Mouse (Mus musculus): ENCODE measurements around the gene Abhd16b.

Gene Abhd16b

GRCm38 (mm10) chr2:181537444-181538047 lies 44.5 kb downstream of the Abhd16b start:
- DNase-seq (ENCODE audit: low read depth, low spot score), result no peak

GRCm38 (mm10) chr2:181541761-181542380 lies 48.9 kb downstream of the Abhd16b start:
- no peak for DNase-seq (ENCODE audit: low read depth, low spot score)
